Mouse (Mus musculus) thymus, adult 2 months (tissue): ENCODE data around the gene Ddx4.

ENCODE experiments used
- CTCF ChIP-seq: fragments of 200-500 bp; IDR thresholded peaks from 2 replicates; pipeline ENCODE4 v1.5.1; 2012; ENCODE audit warnings: mild to moderate bottlenecking, control low read depth, low read length, moderate library complexity, borderline replicate concordance; ENCODE audit not compliant: control insufficient read depth, poor library complexity, insufficient read depth; ENCODE audit errors: extremely low read depth
- POLR2A ChIP-seq: fragments of 200-500 bp; IDR thresholded peaks from 2 replicates; pipeline ENCODE4 v1.6.1; 2012; ENCODE audit warnings: mild to moderate bottlenecking, low read length, control low read depth, moderate library complexity; ENCODE audit not compliant: control insufficient read depth, poor library complexity, insufficient read depth; ENCODE audit errors: extremely low read depth

DNA sequence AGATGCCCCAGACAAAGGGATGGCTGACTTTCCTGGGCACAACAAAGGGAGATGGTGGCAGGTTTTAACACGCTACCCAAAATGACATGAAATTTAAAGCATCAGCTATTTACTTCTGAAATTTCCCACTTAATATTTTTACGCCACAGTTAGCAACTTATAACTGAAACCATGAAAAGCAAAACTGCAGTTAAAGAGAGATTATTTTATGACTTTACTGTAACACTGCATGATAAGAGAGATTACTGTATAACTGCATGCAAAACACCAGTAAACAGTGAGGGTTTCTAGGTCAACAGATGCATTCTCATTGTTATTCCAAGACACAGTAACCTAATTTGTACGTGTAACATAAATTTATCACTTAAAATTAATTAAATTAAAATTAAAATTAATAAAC, 7.3 kb downstream of the Ddx4 start:
- TF ChIP-seq CTCF (no peak), POLR2A (no peak)
